Mouse (Mus musculus) embryonic facial prominence, embryonic 13.5 days (tissue): ENCODE results near the gene St8sia6. TPM values are rescaled to one million over a fixed set of nuclear protein-coding genes. Genes with fewer than 3 reads are reported as not detected.
"Not testable (repeated sequence)": the region's sequence is repeated elsewhere in the genome, so short reads cannot be mapped to it uniquely, and the experiment has no call there.

ENCODE experiments used
- ATAC-seq: fragments of 200-750 bp; cut with Nextera tagmentation; 2 replicates; pipeline ENCODE4 v1.8.0; 2017; ENCODE audit warnings: low read depth; ENCODE audit not compliant: insufficient number of reproducible peaks, insufficient read depth, low FRiP score, low TSS enrichment
- H3K27ac ChIP-seq: fragments of 300-500 bp; sonication (generic); 2 replicates; pipeline ENCODE4 v1.5.1; 2015; ENCODE audit warnings: moderate library complexity, mild to moderate bottlenecking, inconsistent platforms
- H3K27me3 ChIP-seq: fragments of 300-500 bp; sonication (generic); 2 replicates; pipeline ENCODE4 v1.6.1; 2015; ENCODE audit warnings: mild to moderate bottlenecking, inconsistent platforms
- H3K36me3 ChIP-seq: fragments of 300-500 bp; sonication (generic); 2 replicates; pipeline ENCODE4 v1.6.1; 2015; ENCODE audit warnings: mild to moderate bottlenecking, inconsistent platforms
- H3K4me1 ChIP-seq: fragments of 300-500 bp; sonication (generic); 2 replicates; pipeline ENCODE4 v1.6.1; 2015; ENCODE audit warnings: inconsistent platforms
- H3K4me2 ChIP-seq: fragments of 300-500 bp; sonication (generic); 2 replicates; pipeline ENCODE4 v1.6.1; 2015; ENCODE audit warnings: moderate library complexity, mild to moderate bottlenecking, inconsistent platforms
- H3K4me3 ChIP-seq: fragments of 300-500 bp; sonication (generic); 2 replicates; pipeline ENCODE4 v1.5.1; 2015; ENCODE audit warnings: mild to moderate bottlenecking, inconsistent platforms
- H3K9ac ChIP-seq: fragments of 300-500 bp; sonication (generic); 2 replicates; pipeline ENCODE4 v1.6.1; 2015; ENCODE audit warnings: mild to moderate bottlenecking, inconsistent platforms
- H3K9me3 ChIP-seq: fragments of 300-500 bp; sonication (generic); 2 replicates; pipeline ENCODE4 v1.6.1; 2016; ENCODE audit warnings: inconsistent platforms
- WGBS: fragments of 180-500 bp; shearing (Covaris S2); methylation state at CpG from one replicate; pipeline ENCODE4 v1.1.7; 2015; ENCODE audit warnings: mixed read lengths; 5-methylcytosine and 5-hydroxymethylcytosine counted together
- polyA plus RNA-seq: library from polyadenylated mRNA; unstranded; fragments of >200 nt; fragmentation: Nextera tagmentation; extraction: Ambion mirVana; gene quantifications from 2 replicates; pipeline ENCODE4 v1.2.1, GENCODE M21; 2015

The St8sia6 gene
- polyA plus RNA-seq, 1 experiment from 2014 or later: 1.8 TPM

- ATAC-seq: no peak
- Histone ChIP-seq H3K27ac (no peak overlapping the region), H3K4me1 (peaks cover 4% of the 10 kb centered on the region), H3K9ac (no peak overlapping the region), H3K36me3 (no peaks in the 10 kb centered on the region), H3K4me2 (no peak overlapping the region), H3K4me3 (no peak overlapping the region), H3K27me3 (peaks cover 49% of the 10 kb centered on the region), H3K9me3 (no peaks in the 10 kb centered on the region)
- WGBS: 52% methylated on average over 7 of the region's 7 CpGs
Measured at GRCm38 (mm10) chr2:13791598-13791997, 2.3 kb downstream of the St8sia6 start.

- no peak overlapping the region for H3K4me2 ChIP-seq
- H3K36me3 ChIP-seq: no peaks in the 10 kb centered on the region
- peaks cover 4% of the 10 kb centered on the region for H3K4me1 ChIP-seq
- no peak for ATAC-seq
- no peak overlapping the region for H3K27ac ChIP-seq
- no peaks in the 10 kb centered on the region for H3K9me3 ChIP-seq
- peaks cover 37% of the 10 kb centered on the region for H3K27me3 ChIP-seq
- H3K9ac ChIP-seq: no peak overlapping the region
- 46% methylated on average over 1 of the region's 1 CpGs for WGBS
- H3K4me3 ChIP-seq: no peak overlapping the region
Measured at GRCm38 (mm10) chr2:13789365-13789764, 4.5 kb downstream of the St8sia6 start.

- no peak for ATAC-seq
- Histone ChIP-seq H3K27me3 (peaks cover 14% of the 10 kb centered on the region), H3K27ac (no peak overlapping the region), H3K9ac (no peak overlapping the region), H3K4me1 (no peaks in the 10 kb centered on the region), H3K4me3 (no peak overlapping the region), H3K36me3 (no peaks in the 10 kb centered on the region), H3K4me2 (no peak overlapping the region), H3K9me3 (no peaks in the 10 kb centered on the region)
- WGBS: 67% methylated on average over 1 of the region's 1 CpGs
Measured at GRCm38 (mm10) chr2:13786577-13787168, 7.2 kb downstream of the St8sia6 start.

- H3K4me1 ChIP-seq, H3K4me3 ChIP-seq, H3K9me3 ChIP-seq, H3K27ac ChIP-seq, H3K4me2 ChIP-seq, H3K36me3 ChIP-seq, ATAC-seq, H3K27me3 ChIP-seq, H3K9ac ChIP-seq: not testable (repeated sequence)
- 82% methylated on average over 3 of the region's 3 CpGs for WGBS
Measured at GRCm38 (mm10) chr2:13785992-13786391, 7.9 kb downstream of the St8sia6 start.

GRCm38 (mm10) chr2:13785247-13785646 is 8.6 kb downstream of the St8sia6 start:
- Histone ChIP-seq H3K27me3 (peaks cover 3% of the 10 kb centered on the region; the same call in 1 of the 2 replicates), H3K27ac (no peak overlapping the region), H3K9ac (no peak overlapping the region), H3K9me3 (no peaks in the 10 kb centered on the region), H3K36me3 (no peaks in the 10 kb centered on the region), H3K4me2 (no peak overlapping the region), H3K4me3 (no peak overlapping the region), H3K4me1 (no peaks in the 10 kb centered on the region)
- 74% methylated on average over 2 of the region's 2 CpGs for WGBS
- ATAC-seq: no peak

GRCm38 (mm10) chr2:13784448-13784847 is 9.4 kb downstream of the St8sia6 start:
- no peaks in the 10 kb centered on the region for H3K9me3 ChIP-seq
- no peak overlapping the region for H3K4me2 ChIP-seq
- no peaks in the 10 kb centered on the region for H3K4me1 ChIP-seq
- H3K36me3 ChIP-seq: no peaks in the 10 kb centered on the region
- 41% methylated on average over 1 of the region's 1 CpGs for WGBS
- H3K27ac ChIP-seq: no peak overlapping the region
- H3K9ac ChIP-seq: no peak overlapping the region
- no peak overlapping the region for H3K4me3 ChIP-seq
- H3K27me3 ChIP-seq: no peaks in the 10 kb centered on the region
- no peak for ATAC-seq

- Histone ChIP-seq H3K4me3 (no peak overlapping the region), H3K9me3 (no peaks in the 10 kb centered on the region), H3K27ac (no peak overlapping the region), H3K27me3 (no peaks in the 10 kb centered on the region), H3K9ac (no peak overlapping the region), H3K36me3 (no peaks in the 10 kb centered on the region), H3K4me2 (no peak overlapping the region), H3K4me1 (0 out of 2 replicates have a peak, but pooled peaks cover 3% of the 10 kb centered on the region)
- no peak for ATAC-seq
Measured at GRCm38 (mm10) chr2:13777032-13777431, 16.8 kb downstream of the St8sia6 start.

- Histone ChIP-seq H3K9ac (no peak overlapping the region), H3K9me3 (no peaks in the 10 kb centered on the region), H3K36me3 (no peaks in the 10 kb centered on the region), H3K4me3 (no peak overlapping the region), H3K4me2 (no peak overlapping the region), H3K27me3 (no peaks in the 10 kb centered on the region), H3K27ac (no peak overlapping the region; the same call in 1 of the 2 replicates), H3K4me1 (0 out of 2 replicates have a peak, but pooled peaks cover 3% of the 10 kb centered on the region)
- WGBS: 71% methylated on average over 1 of the region's 1 CpGs
- no peak for ATAC-seq
Measured at GRCm38 (mm10) chr2:13776453-13776852, 17.4 kb downstream of the St8sia6 start.

GRCm38 (mm10) chr2:13775056-13775455 is 18.8 kb downstream of the St8sia6 start:
- H3K9ac ChIP-seq: no peak overlapping the region
- no peak overlapping the region for H3K4me3 ChIP-seq
- H3K4me1 ChIP-seq: 0 out of 2 replicates have a peak, but pooled peaks cover 3% of the 10 kb centered on the region
- ATAC-seq: no peak
- no peaks in the 10 kb centered on the region for H3K9me3 ChIP-seq
- H3K36me3 ChIP-seq: no peaks in the 10 kb centered on the region
- no peak overlapping the region for H3K27ac ChIP-seq
- no peaks in the 10 kb centered on the region for H3K27me3 ChIP-seq
- no peak overlapping the region for H3K4me2 ChIP-seq
- WGBS: 82% methylated on average over 3 of the region's 3 CpGs

GRCm38 (mm10) chr2:13768524-13768923 is 25.3 kb downstream of the St8sia6 start:
- no peaks in the 10 kb centered on the region for H3K9me3 ChIP-seq
- H3K9ac ChIP-seq: no peak overlapping the region
- H3K4me2 ChIP-seq: no peak overlapping the region
- H3K36me3 ChIP-seq: no peaks in the 10 kb centered on the region
- WGBS: 55% methylated on average over 5 of the region's 5 CpGs
- H3K4me3 ChIP-seq: no peak overlapping the region
- ATAC-seq: no peak
- no peak overlapping the region for H3K27ac ChIP-seq
- no peaks in the 10 kb centered on the region for H3K4me1 ChIP-seq
- no peaks in the 10 kb centered on the region for H3K27me3 ChIP-seq

- Histone ChIP-seq H3K9ac (no peak overlapping the region), H3K4me2 (no peak overlapping the region), H3K36me3 (no peaks in the 10 kb centered on the region), H3K27ac (no peak overlapping the region), H3K4me1 (no peaks in the 10 kb centered on the region), H3K4me3 (no peak overlapping the region), H3K9me3 (no peaks in the 10 kb centered on the region), H3K27me3 (no peaks in the 10 kb centered on the region)
- ATAC-seq: no peak
- 56% methylated on average over 9 of the region's 9 CpGs for WGBS
Measured at GRCm38 (mm10) chr2:13767532-13768411, 26.1 kb downstream of the St8sia6 start.

- no peak for ATAC-seq
- Histone ChIP-seq H3K4me1 (no peaks in the 10 kb centered on the region), H3K36me3 (no peaks in the 10 kb centered on the region), H3K27me3 (no peaks in the 10 kb centered on the region), H3K9me3 (no peaks in the 10 kb centered on the region), H3K27ac (no peak overlapping the region), H3K4me2 (no peak overlapping the region), H3K9ac (no peak overlapping the region), H3K4me3 (no peak overlapping the region)
Measured at GRCm38 (mm10) chr2:13760366-13760765, 33.5 kb downstream of the St8sia6 start.
